Mouse (Mus musculus): ENCODE data around the gene Gnl2. TPM values are rescaled to one million over a fixed set of nuclear protein-coding genes. Genes with fewer than 3 reads are reported as not detected.
A peak's percentile ranks its signal among the peaks of the same experiment; 100 is the strongest.

Gene Gnl2
- polyA plus RNA-seq, 1 experiment from 2014 or later: 92.7 TPM

- peaks cover 26% of the 10 kb centered on the region for H3K4me1 ChIP-seq (replicated peaks)
- no peak overlapping the region for H3K27ac ChIP-seq (replicated peaks)
- H3K36me3 ChIP-seq: 0 out of 2 replicates have a peak, but pooled peaks cover 3% of the 10 kb centered on the region
- WGBS: 76% methylated on average over 8 of the region's 8 CpGs
- H3K9me3 ChIP-seq: no peaks in the 10 kb centered on the region
- H3K9ac ChIP-seq: no peak overlapping the region
- no peaks in the 10 kb centered on the region; the same call in 1 of the 2 replicates for H3K27me3 ChIP-seq
- H3K4me2 ChIP-seq: no peak overlapping the region
- no peak overlapping the region for H3K4me3 ChIP-seq
- ATAC-seq (ENCODE audit: low FRiP score, low read depth): no peak
Measured at GRCm38 (mm10) chr4:125063829-125064228, 47.4 kb downstream of the Gnl2 start.

- Histone ChIP-seq H3K9ac (peak within 1 kb of the TSS; percentile 75), H3K27ac (replicated peaks) (peak within 1 kb of the TSS; percentile 74), H3K4me3 (peak within 1 kb of the TSS; percentile 77), H3K4me1 (replicated peaks) (peaks cover 23% of the 10 kb centered on the region), H3K27me3 (no peaks in the 10 kb centered on the region; the same call in 1 of the 2 replicates), H3K36me3 (peaks cover 15% of the 10 kb centered on the region), H3K4me2 (peak within 1 kb of the TSS; percentile 91), H3K9me3 (no peaks in the 10 kb centered on the region)
- peak; percentile 49; the same call in 1 of the 2 replicates for ATAC-seq (ENCODE audit: low FRiP score, low read depth)
- WGBS: 2% methylated on average over 26 of the region's 26 CpGs
Measured at GRCm38 (mm10) chr4:125065517-125066307, 49.3 kb downstream of the Gnl2 start, which contains the start of gene Dnali1. Gene Dnali1 (minus strand): TSS chr4:125065703.

- no peaks in the 10 kb centered on the region for H3K9me3 ChIP-seq
- peak; percentile 92 for ATAC-seq (ENCODE audit: low FRiP score, low read depth)
- WGBS: under 1% methylated on average over 77 of the region's 78 CpGs
- H3K9ac ChIP-seq: peak within 1 kb of the TSS; percentile 75
- peak within 1 kb of the TSS; percentile 91 for H3K4me2 ChIP-seq
- peaks cover 25% of the 10 kb centered on the region for H3K36me3 ChIP-seq
- H3K4me1 ChIP-seq (replicated peaks): peaks cover 23% of the 10 kb centered on the region
- H3K4me3 ChIP-seq: peak within 1 kb of the TSS; percentile 77
- H3K27me3 ChIP-seq: no peaks in the 10 kb centered on the region; the same call in 1 of the 2 replicates
- peak within 1 kb of the TSS; percentile 74 for H3K27ac ChIP-seq (replicated peaks)
Measured at GRCm38 (mm10) chr4:125066490-125067370, 50.3 kb downstream of the Gnl2 start, which contains the start of gene Snip1. Gene Snip1 (plus strand): TSS chr4:125066672.

- Histone ChIP-seq H3K27ac (replicated peaks) (no peak overlapping the region), H3K36me3 (peaks cover 25% of the 10 kb centered on the region), H3K9me3 (no peaks in the 10 kb centered on the region), H3K27me3 (no peaks in the 10 kb centered on the region), H3K4me2 (no peak overlapping the region), H3K4me3 (no peak overlapping the region), H3K4me1 (replicated peaks) (no peaks in the 10 kb centered on the region), H3K9ac (no peak overlapping the region)
- WGBS: 87% methylated on average over 2 of the region's 2 CpGs
- no peak for ATAC-seq (ENCODE audit: low FRiP score, low read depth)
Measured at GRCm38 (mm10) chr4:125077700-125078099, 61.3 kb downstream of the Gnl2 start.

- Histone ChIP-seq H3K9ac (no peak overlapping the region), H3K36me3 (peaks cover 15% of the 10 kb centered on the region), H3K4me2 (no peak overlapping the region), H3K4me1 (replicated peaks) (peaks cover under 1% of the 10 kb centered on the region; the same call in 1 of the 2 replicates), H3K4me3 (no peak overlapping the region), H3K27me3 (no peaks in the 10 kb centered on the region), H3K9me3 (no peaks in the 10 kb centered on the region), H3K27ac (replicated peaks) (no peak overlapping the region)
- ATAC-seq (ENCODE audit: low FRiP score, low read depth): no peak
- WGBS: 93% methylated on average over 2 of the region's 2 CpGs
Measured at GRCm38 (mm10) chr4:125078698-125079097, 62.3 kb downstream of the Gnl2 start.

- WGBS: 1% methylated on average over 62 of the region's 63 CpGs
- H3K9me3 ChIP-seq: no peaks in the 10 kb centered on the region
Measured at GRCm38 (mm10) chr4:125084403-125085345, 68.3 kb downstream of the Gnl2 start, which contains the start of gene Meaf6. Gene Meaf6 (plus strand): TSS chr4:125085134.

GRCm38 (mm10) chr4:125085346-125085841 lies 69.0 kb downstream of the Gnl2 start:
- under 1% methylated on average over 45 of the region's 45 CpGs for WGBS
- Histone ChIP-seq H3K9me3 (no peaks in the 10 kb centered on the region), H3K4me2 (peak overlapping the region; percentile 89), H3K36me3 (peaks cover 16% of the 10 kb centered on the region), H3K4me3 (peak overlapping the region; percentile 97), H3K4me1 (replicated peaks) (peaks cover 23% of the 10 kb centered on the region), H3K27me3 (no peaks in the 10 kb centered on the region), H3K27ac (replicated peaks) (peak overlapping the region; percentile 100), H3K9ac (peak overlapping the region; percentile 91)
- ATAC-seq (ENCODE audit: low FRiP score, low read depth): peak; percentile 91

More at GRCm38 (mm10) chr4:125084403-125085345, 68.3 kb downstream of the Gnl2 start, which contains the start of gene Meaf6:
- peak; percentile 86 for ATAC-seq (ENCODE audit: low FRiP score, low read depth)
- peak within 1 kb of the TSS; percentile 89 for H3K4me2 ChIP-seq
- 0 out of 2 replicates have a peak, but pooled peaks cover 9% of the 10 kb centered on the region for H3K36me3 ChIP-seq
- peaks cover 23% of the 10 kb centered on the region for H3K4me1 ChIP-seq (replicated peaks)
- H3K27ac ChIP-seq (replicated peaks): peak within 1 kb of the TSS; percentile 100
- peak within 1 kb of the TSS; percentile 97 for H3K4me3 ChIP-seq
- peak within 1 kb of the TSS; percentile 91 for H3K9ac ChIP-seq
- no peaks in the 10 kb centered on the region for H3K27me3 ChIP-seq

- 89% methylated on average over 5 of the region's 5 CpGs for WGBS
- Histone ChIP-seq H3K27me3 (no peaks in the 10 kb centered on the region), H3K36me3 (peaks cover 28% of the 10 kb centered on the region), H3K27ac (replicated peaks) (no peak overlapping the region), H3K4me1 (replicated peaks) (no peaks in the 10 kb centered on the region), H3K9ac (no peak overlapping the region), H3K4me3 (no peak overlapping the region), H3K9me3 (no peaks in the 10 kb centered on the region), H3K4me2 (no peak overlapping the region)
- ATAC-seq (ENCODE audit: low FRiP score, low read depth): no peak
Measured at GRCm38 (mm10) chr4:125093031-125093430, 76.6 kb downstream of the Gnl2 start.

- Histone ChIP-seq H3K27me3 (no peaks in the 10 kb centered on the region), H3K4me1 (replicated peaks) (no peaks in the 10 kb centered on the region), H3K9me3 (no peaks in the 10 kb centered on the region), H3K36me3 (peaks cover 8% of the 10 kb centered on the region), H3K4me3 (no peak overlapping the region), H3K4me2 (no peak overlapping the region), H3K27ac (replicated peaks) (no peak overlapping the region), H3K9ac (no peak overlapping the region)
- 95% methylated on average over 5 of the region's 5 CpGs for WGBS
- ATAC-seq (ENCODE audit: low FRiP score, low read depth): no peak
Measured at GRCm38 (mm10) chr4:125096066-125096465, 79.7 kb downstream of the Gnl2 start.

- peaks cover under 1% of the 10 kb centered on the region for H3K36me3 ChIP-seq
- H3K4me1 ChIP-seq (replicated peaks): no peaks in the 10 kb centered on the region
- no peak for ATAC-seq (ENCODE audit: low FRiP score, low read depth)
- no peak overlapping the region for H3K4me2 ChIP-seq
- no peaks in the 10 kb centered on the region for H3K27me3 ChIP-seq
- no peak overlapping the region for H3K4me3 ChIP-seq
- H3K9ac ChIP-seq: no peak overlapping the region
- no peaks in the 10 kb centered on the region for H3K9me3 ChIP-seq
- no peak overlapping the region for H3K27ac ChIP-seq (replicated peaks)
- 79% methylated on average over 4 of the region's 4 CpGs for WGBS
Measured at GRCm38 (mm10) chr4:125097412-125097811, 81.0 kb downstream of the Gnl2 start.

- ATAC-seq (ENCODE audit: low FRiP score, low read depth): peak; percentile 67; the same call in 1 of the 2 replicates
- no peak overlapping the region for H3K4me2 ChIP-seq
- 10% methylated on average over 8 of the region's 8 CpGs for WGBS
- no peak overlapping the region for H3K4me3 ChIP-seq
- H3K27me3 ChIP-seq: no peaks in the 10 kb centered on the region
- no peaks in the 10 kb centered on the region for H3K9me3 ChIP-seq
- no peak overlapping the region for H3K27ac ChIP-seq (replicated peaks)
- peaks cover 18% of the 10 kb centered on the region for H3K36me3 ChIP-seq
- H3K9ac ChIP-seq: no peak overlapping the region
- no peaks in the 10 kb centered on the region for H3K4me1 ChIP-seq (replicated peaks)
Measured at GRCm38 (mm10) chr4:125099458-125099857, 83.1 kb downstream of the Gnl2 start.

All from hindbrain, embryonic 15.5 days (tissue).